In genomic region chr3:83235061-83235460, GRCm38 (mm10) we compare ENCODE assay signal across 16 mouse cellular contexts.
"Had no signal": no experiment of that assay in that cellular context is flagged by ENCODE, and none has a peak within 500 bp of the region (broad histone marks: within the 10 kb centered on the region; RNA-seq: fewer than 3 reads in every experiment).

No protein-coding gene starts in this region.

- H3K9ac ChIP-seq: lung, embryonic 15.5 days; neural tube, embryonic 13.5 days; neural tube, embryonic 15.5 days had no signal

- H3K9me3 ChIP-seq: lung, embryonic 15.5 days; midbrain, embryonic 10.5 days; neural tube, embryonic 13.5 days; neural tube, embryonic 15.5 days had no signal

- H3K4me2 ChIP-seq: lung, embryonic 15.5 days; neural tube, embryonic 13.5 days; neural tube, embryonic 15.5 days had no signal

- H3K36me3 ChIP-seq: lung, embryonic 15.5 days; midbrain, embryonic 10.5 days; neural tube, embryonic 13.5 days; neural tube, embryonic 15.5 days had no signal

- H3K4me1 ChIP-seq: midbrain, embryonic 10.5 days; neural tube, embryonic 13.5 days had no signal

- ATAC-seq: midbrain, embryonic 16.5 days had no signal

- H3K27ac ChIP-seq: lung, embryonic 15.5 days; midbrain, embryonic 10.5 days; neural tube, embryonic 13.5 days; neural tube, embryonic 15.5 days had no signal

- DNase-seq: lung, adult 18-20 months; lung, postnatal 4 days; midbrain, embryonic 14.5 days; right cerebral cortex, adult 18-20 months; right cerebral cortex, postnatal 25 days; right cerebral cortex, postnatal 4 days; spleen, adult 18-20 months; thymus, adult 18-20 months; thymus, postnatal 14 days; thymus, postnatal 36 days had no signal

- H3K27me3 ChIP-seq: lung, embryonic 15.5 days; neural tube, embryonic 13.5 days; neural tube, embryonic 15.5 days had no signal

- H3K4me3 ChIP-seq: lung, embryonic 15.5 days; midbrain, embryonic 10.5 days; myocyte; neural tube, embryonic 13.5 days; neural tube, embryonic 15.5 days had no signal
